Mouse (Mus musculus) embryonic facial prominence, embryonic 11.5 days (tissue): Measurements from ENCODE around the gene Selenom. TPM values are rescaled to one million over a fixed set of nuclear protein-coding genes. Genes with fewer than 3 reads are reported as not detected.

Experiments used
- ATAC-seq: fragments of 200-750 bp; cut with Nextera tagmentation; replicated peaks from 2 replicates; pipeline ENCODE4 v1.8.0; 2017; ENCODE audit warnings: low read depth; ENCODE audit not compliant: insufficient number of reproducible peaks, low FRiP score, low TSS enrichment
- DNase-seq: peaks from one replicate; pipeline ENCODE4 v3.0.0-alpha.2; 2015; ENCODE audit warnings: low spot score
- H3K27ac ChIP-seq: fragments of 300-500 bp; sonication (generic); replicated peaks from 2 replicates; pipeline ENCODE4 v1.5.1; 2014; ENCODE audit warnings: mild to moderate bottlenecking, low read depth, low read length, control low read depth
- H3K27me3 ChIP-seq: fragments of 300-500 bp; sonication (generic); 2 replicates; pipeline ENCODE4 v1.6.1; 2014; ENCODE audit warnings: mild to moderate bottlenecking, low read length, moderate library complexity, mixed read lengths; ENCODE audit not compliant: control insufficient read depth, insufficient read depth
- H3K36me3 ChIP-seq: fragments of 300-500 bp; sonication (generic); replicated peaks from 2 replicates; pipeline ENCODE4 v1.6.1; 2014; ENCODE audit warnings: low read depth, mild to moderate bottlenecking, low read length, moderate library complexity, mixed read lengths; ENCODE audit not compliant: control insufficient read depth, insufficient read depth
- H3K4me1 ChIP-seq: fragments of 300-500 bp; sonication (generic); 2 replicates; pipeline ENCODE4 v1.6.1; 2014; ENCODE audit warnings: low read length, mixed read lengths; ENCODE audit not compliant: control insufficient read depth, insufficient read depth
- H3K4me2 ChIP-seq: fragments of 300-500 bp; sonication (generic); 2 replicates; pipeline ENCODE4 v1.6.1; 2014; ENCODE audit warnings: low read depth, mild to moderate bottlenecking, control low read depth, low read length, moderate library complexity
- H3K4me3 ChIP-seq: fragments of 300-500 bp; sonication (generic); 2 replicates; pipeline ENCODE4 v1.5.1; 2014; ENCODE audit warnings: low read depth, low read length, control low read depth
- H3K9ac ChIP-seq: fragments of 300-500 bp; sonication (generic); replicated peaks from 2 replicates; pipeline ENCODE4 v1.6.1; 2014; ENCODE audit warnings: mild to moderate bottlenecking, control low read depth, low read length
- H3K9me3 ChIP-seq: fragments of 300-500 bp; sonication (generic); replicated peaks from 2 replicates; pipeline ENCODE4 v1.6.1; 2016; ENCODE audit warnings: mild to moderate bottlenecking, low read length, inconsistent platforms, mixed read lengths; ENCODE audit not compliant: control insufficient read depth
- WGBS: fragments of 180-500 bp; shearing (Covaris S2); extraction: QIAGEN DNeasy Blood & Tissue Kit; methylation state at CpG from one replicate; pipeline ENCODE4 v1.1.7; 2014; 5-methylcytosine and 5-hydroxymethylcytosine counted together
- polyA plus RNA-seq: library from polyadenylated mRNA; unstranded; fragments of >200 nt; fragmentation: Nextera tagmentation; extraction: Ambion mirVana; gene quantifications from 2 replicates; pipeline ENCODE4 v1.2.1, GENCODE M21; 2014

The Selenom gene
- polyA plus RNA-seq, 1 experiment from 2014 or later: 60.3 TPM

GRCm38 (mm10) chr11:3521339-3522224 is 7.1 kb downstream of the Selenom start:
- Histone ChIP-seq H3K27me3 (no peaks in the 10 kb centered on the region), H3K4me3 (no peak overlapping the region), H3K27ac (no peak overlapping the region), H3K9me3 (no peaks in the 10 kb centered on the region), H3K4me1 (peaks cover 4% of the 10 kb centered on the region; the same call in 1 of the 2 replicates), H3K36me3 (no peaks in the 10 kb centered on the region; the same call in none of the 2 replicates), H3K4me2 (no peak overlapping the region), H3K9ac (no peak overlapping the region)
- WGBS: 86% methylated on average over 23 of the region's 23 CpGs
- no peak for ATAC-seq
- DNase-seq: no peak

GRCm38 (mm10) chr11:3522285-3523000 is 8.0 kb downstream of the Selenom start:
- 92% methylated on average over 17 of the region's 17 CpGs for WGBS
- Histone ChIP-seq H3K27me3 (no peaks in the 10 kb centered on the region), H3K9me3 (no peaks in the 10 kb centered on the region), H3K27ac (no peak overlapping the region), H3K36me3 (no peaks in the 10 kb centered on the region; the same call in none of the 2 replicates), H3K4me1 (peaks cover 2% of the 10 kb centered on the region; the same call in 1 of the 2 replicates), H3K9ac (no peak overlapping the region), H3K4me3 (no peak overlapping the region), H3K4me2 (no peak overlapping the region)
- DNase-seq (no peak), ATAC-seq (no peak)

GRCm38 (mm10) chr11:3523840-3524582 is 9.5 kb downstream of the Selenom start:
- Histone ChIP-seq H3K36me3 (no peaks in the 10 kb centered on the region; the same call in none of the 2 replicates), H3K27ac (no peak overlapping the region), H3K4me1 (no peaks in the 10 kb centered on the region), H3K9me3 (no peaks in the 10 kb centered on the region), H3K4me2 (no peak overlapping the region), H3K27me3 (no peaks in the 10 kb centered on the region), H3K9ac (no peak overlapping the region), H3K4me3 (no peak overlapping the region)
- ATAC-seq (no peak), DNase-seq (no peak)
- 83% methylated on average over 7 of the region's 7 CpGs for WGBS

- Histone ChIP-seq H3K4me3 (no peak overlapping the region), H3K27ac (no peak overlapping the region), H3K4me2 (no peak overlapping the region), H3K9ac (no peak overlapping the region), H3K4me1 (no peaks in the 10 kb centered on the region), H3K27me3 (no peaks in the 10 kb centered on the region), H3K36me3 (peaks cover 6% of the 10 kb centered on the region), H3K9me3 (no peaks in the 10 kb centered on the region)
- DNase-seq (no peak), ATAC-seq (no peak)
- 83% methylated on average over 4 of the region's 4 CpGs for WGBS
These were observed 11.1 kb downstream of the Selenom start for GRCm38 (mm10) chr11:3525560-3525959.

DNA sequence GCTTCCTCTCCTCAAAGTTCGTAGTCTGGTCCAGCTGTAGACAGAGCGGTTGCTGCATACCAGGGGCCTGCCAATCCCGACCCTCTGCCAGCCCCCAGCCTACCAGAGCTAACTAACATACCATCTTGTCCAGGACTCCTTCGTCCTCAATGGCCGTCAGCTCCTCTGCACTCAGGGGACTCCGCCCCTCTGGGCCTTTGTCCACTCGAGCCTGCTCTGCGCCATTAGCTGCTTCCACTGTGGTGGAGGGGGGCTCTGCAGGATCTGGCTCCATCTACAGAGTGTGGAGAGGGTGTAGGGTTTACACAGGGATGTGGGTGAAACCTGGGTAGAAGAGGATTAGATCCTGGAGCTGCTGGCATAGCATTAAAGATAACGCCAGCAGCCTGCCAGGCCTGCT is 11.7 kb downstream of the Selenom start:
- DNase-seq (no peak), ATAC-seq (no peak)
- H3K9ac ChIP-seq: no peak overlapping the region
- no peaks in the 10 kb centered on the region for H3K4me1 ChIP-seq
- H3K9me3 ChIP-seq: no peaks in the 10 kb centered on the region
- peaks cover 11% of the 10 kb centered on the region for H3K36me3 ChIP-seq
- H3K27ac ChIP-seq: no peak overlapping the region
- H3K4me3 ChIP-seq: no peak overlapping the region
- no peaks in the 10 kb centered on the region for H3K27me3 ChIP-seq
- WGBS: 90% methylated on average over 9 of the region's 9 CpGs
- H3K4me2 ChIP-seq: no peak overlapping the region

DNA sequence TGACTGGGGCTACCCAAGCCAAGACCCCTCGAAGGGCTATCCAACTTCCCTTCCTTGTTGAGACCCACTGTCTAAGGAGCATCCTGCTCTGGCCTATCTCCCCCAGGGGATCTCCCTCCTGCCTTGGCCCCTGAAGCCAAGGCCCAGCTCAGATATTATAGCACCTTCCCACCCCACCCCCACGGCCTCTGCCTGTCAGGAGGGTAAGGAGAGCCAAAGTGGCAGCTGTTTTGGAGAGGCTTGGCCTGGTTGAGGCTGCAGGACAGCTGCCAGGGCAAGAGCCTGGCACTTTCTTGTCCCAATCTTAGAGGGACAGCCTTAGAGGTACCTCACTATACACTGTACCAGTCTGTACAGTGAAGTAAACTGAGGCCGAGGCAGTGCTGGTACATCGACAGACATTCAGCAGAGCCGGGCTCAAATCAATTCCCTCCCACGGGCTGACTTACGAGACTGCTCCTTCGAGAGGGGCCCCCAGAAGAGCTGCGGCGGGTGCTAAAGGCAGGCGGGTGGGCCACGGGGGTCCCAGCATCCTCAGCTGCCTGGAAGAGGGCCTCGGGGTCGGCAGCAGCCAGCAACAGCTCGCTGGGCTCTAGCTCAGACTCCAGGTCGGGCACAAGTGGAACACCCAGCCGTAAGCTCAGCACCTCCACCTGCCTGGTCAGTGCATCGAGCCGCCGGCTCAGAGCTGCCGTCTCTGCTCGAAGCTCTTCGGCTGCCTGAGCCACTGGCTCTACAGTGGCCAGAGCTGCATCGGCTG is 12.7 kb downstream of the Selenom start:
- Histone ChIP-seq H3K4me3 (no peak overlapping the region), H3K4me1 (no peaks in the 10 kb centered on the region), H3K4me2 (no peak overlapping the region), H3K9me3 (no peaks in the 10 kb centered on the region), H3K9ac (no peak overlapping the region), H3K36me3 (peaks cover 11% of the 10 kb centered on the region), H3K27ac (no peak overlapping the region), H3K27me3 (no peaks in the 10 kb centered on the region)
- no peak for DNase-seq
- ATAC-seq: no peak
- WGBS: 91% methylated on average over 24 of the region's 24 CpGs

DNA sequence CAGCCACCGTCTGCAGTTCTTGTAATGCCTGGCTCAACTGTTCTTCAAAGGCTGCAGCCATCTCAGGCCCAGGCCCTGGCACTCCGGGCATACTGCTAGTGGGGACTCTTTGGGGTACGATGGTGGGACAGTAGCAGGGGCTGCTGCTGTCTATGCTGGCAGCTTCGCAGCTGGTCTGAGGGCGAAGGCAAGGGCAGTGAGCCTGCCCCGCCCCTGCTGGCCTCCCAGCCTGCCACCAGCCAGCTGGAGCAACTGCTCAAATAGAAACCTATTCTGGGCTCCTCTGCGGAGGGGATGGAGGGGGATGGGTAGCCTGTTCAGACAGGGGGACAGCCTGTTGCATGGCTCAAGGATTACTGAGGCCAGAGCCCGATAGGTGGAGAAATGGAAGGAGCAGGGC is 13.3 kb downstream of the Selenom start:
- 83% methylated on average over 8 of the region's 8 CpGs for WGBS
- ATAC-seq: no peak
- DNase-seq: no peak

More for the DNA sequence above, 13.3 kb downstream of the Selenom start:
- Histone ChIP-seq H3K36me3 (peaks cover 11% of the 10 kb centered on the region), H3K9ac (no peak overlapping the region), H3K9me3 (no peaks in the 10 kb centered on the region), H3K4me2 (no peak overlapping the region), H3K27ac (no peak overlapping the region), H3K27me3 (no peaks in the 10 kb centered on the region), H3K4me3 (no peak overlapping the region), H3K4me1 (no peaks in the 10 kb centered on the region)
